Mouse (Mus musculus): ENCODE data around the gene Hmgn1. TPM values are rescaled to one million over a fixed set of nuclear protein-coding genes. Genes with fewer than 3 reads are reported as not detected.

The Hmgn1 gene
- polyA plus RNA-seq, 1 experiment from 2014 or later = 732 TPM

Other genes with a start within 250 kb of the Hmgn1 start
- gene Psmg1, start 136.8 kb downstream of the Hmgn1 start, polyA plus RNA-seq (2014; fragmentation: Nextera tagmentation; extraction: Ambion mirVana) = 86.8 and 92.6 TPM in 2 replicates
- 215 and 223 TPM in 2 replicates for gene Brwd1, start 45.2 kb downstream of the Hmgn1 start, polyA plus RNA-seq (2014; fragmentation: Nextera tagmentation; extraction: Ambion mirVana)
- 115 and 124 TPM in 2 replicates for gene Wrb, start 17.7 kb upstream of the Hmgn1 start, polyA plus RNA-seq (2014; fragmentation: Nextera tagmentation; extraction: Ambion mirVana)
- gene Lca5l, start 64.5 kb upstream of the Hmgn1 start, polyA plus RNA-seq (2014; fragmentation: Nextera tagmentation; extraction: Ambion mirVana) = 1.1 and 1.6 TPM in 2 replicates
- 3.5 and 4.4 TPM in 2 replicates for gene Sh3bgr, start 72.7 kb upstream of the Hmgn1 start, polyA plus RNA-seq (2014; fragmentation: Nextera tagmentation; extraction: Ambion mirVana)
- 0.41 and 0.76 TPM in 2 replicates for gene B3galt5, start 108.1 kb upstream of the Hmgn1 start, polyA plus RNA-seq (2014; fragmentation: Nextera tagmentation; extraction: Ambion mirVana)

All from neural tube, embryonic 11.5 days (tissue).